Mouse (Mus musculus) monocyte, adult 5-6 weeks (primary cell): ENCODE data around the gene Cited4. TPM values are rescaled to one million over a fixed set of nuclear protein-coding genes. Genes with fewer than 3 reads are reported as not detected.

ENCODE experiments used
- ATAC-seq: fragments of 153-309, 156-312 bp; replicated peaks from 2 replicates; pipeline ENCODE4 v1.8.0; 2017; ENCODE audit warnings: mild to moderate bottlenecking; ENCODE audit not compliant: low TSS enrichment, insufficient number of reproducible peaks, severe bottlenecking, poor library complexity, low FRiP score
- total RNA-seq: library from RNA; stranded (forward); fragments of 200-1000, 200-491, 200-594 nt; gene quantifications from 3 replicates; pipeline ENCODE4 v1.2.3, GENCODE M21; 2017

The Cited4 gene
- 2.3 to 15.8 TPM (median 14.1 TPM) in 3 replicates for total RNA-seq

DNA sequence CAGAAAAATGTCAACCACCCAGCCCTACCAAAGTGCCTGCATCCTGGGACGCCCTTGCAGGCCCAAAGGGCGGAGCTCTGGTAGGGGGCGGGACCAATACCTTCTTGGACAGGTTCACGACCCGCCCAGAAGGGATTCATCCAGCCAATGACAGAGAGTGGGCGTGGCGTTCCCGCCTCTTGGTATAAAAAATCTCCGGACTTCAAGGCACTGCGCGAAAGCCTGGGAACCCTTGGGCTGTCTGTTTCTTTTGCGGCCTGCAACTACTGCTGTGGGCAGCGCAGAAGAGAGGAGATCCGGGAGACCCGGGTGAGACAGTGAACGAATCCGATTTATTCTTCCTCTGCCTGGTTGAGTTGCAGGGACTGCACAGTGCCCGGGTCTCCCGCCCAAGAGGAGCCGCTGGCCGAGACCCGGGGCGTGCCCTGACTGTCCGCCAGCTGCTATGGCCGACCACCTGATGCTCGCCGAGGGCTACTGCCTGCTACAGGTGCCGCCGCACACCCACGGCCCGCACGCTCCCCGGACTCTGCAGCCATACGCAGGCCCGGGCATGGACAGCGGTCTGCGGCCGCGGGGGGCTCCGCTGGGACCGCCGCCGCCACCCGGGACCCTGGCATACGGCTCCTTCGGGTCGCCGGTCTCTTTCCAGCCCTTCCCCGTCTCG, at the start of gene Cited4:
Cited4 (plus strand) TSS at position 215 of the 667 bp plus-strand sequence.
- ATAC-seq, result peak; percentile 86

GRCm38 (mm10) chr4:120627728-120628127, 38.6 kb upstream of the Cited4 start:
- ATAC-seq, result no peak

GRCm38 (mm10) chr4:120630218-120630931, 36.0 kb upstream of the Cited4 start:
- ATAC-seq, result no peak

- no peak for ATAC-seq
Measured at GRCm38 (mm10) chr4:120631828-120632227, 34.5 kb upstream of the Cited4 start.

DNA sequence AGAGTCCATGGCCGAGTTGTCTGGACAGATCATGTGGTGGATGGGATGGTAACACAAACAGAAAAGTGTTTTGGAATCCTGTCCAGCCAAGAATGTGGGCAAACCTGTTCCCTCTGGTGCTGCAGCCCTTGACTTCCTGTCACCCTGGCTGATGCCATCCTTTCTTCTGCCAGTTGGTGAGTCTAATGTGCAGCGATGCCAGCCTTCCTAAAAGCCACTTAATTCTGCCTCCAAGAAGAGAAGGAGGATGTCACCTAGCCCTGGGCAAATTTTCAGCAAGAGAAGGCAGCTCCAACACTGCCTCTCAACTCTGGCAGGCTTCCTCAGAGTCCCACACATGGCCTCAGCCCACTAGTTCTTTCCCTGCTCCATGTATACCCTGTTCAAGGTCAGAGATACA, 31.0 kb upstream of the Cited4 start:
- no peak for ATAC-seq

GRCm38 (mm10) chr4:120641946-120642345, 24.4 kb upstream of the Cited4 start:
- ATAC-seq, result no peak

DNA sequence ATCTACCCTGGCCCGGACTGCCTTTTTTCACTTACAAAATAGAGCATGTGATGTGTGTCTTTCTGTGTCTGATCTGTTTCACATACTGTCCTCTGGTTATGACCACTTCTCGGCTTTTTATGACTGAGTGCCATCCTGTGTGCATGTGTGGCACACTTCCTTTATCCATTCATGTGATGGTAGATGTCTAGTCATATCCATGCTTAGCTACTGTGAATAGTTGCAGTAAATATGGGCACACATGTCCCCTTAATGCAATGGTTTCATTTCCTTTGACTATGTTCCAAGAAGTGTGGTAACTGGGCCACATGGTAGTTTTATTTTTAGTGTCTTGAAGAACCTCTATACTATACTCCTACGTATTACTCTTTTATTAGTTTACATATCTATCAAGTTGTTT, 22.5 kb upstream of the Cited4 start:
- no peak for ATAC-seq

GRCm38 (mm10) chr4:120649369-120650207, 16.8 kb upstream of the Cited4 start:
- no peak for ATAC-seq

DNA sequence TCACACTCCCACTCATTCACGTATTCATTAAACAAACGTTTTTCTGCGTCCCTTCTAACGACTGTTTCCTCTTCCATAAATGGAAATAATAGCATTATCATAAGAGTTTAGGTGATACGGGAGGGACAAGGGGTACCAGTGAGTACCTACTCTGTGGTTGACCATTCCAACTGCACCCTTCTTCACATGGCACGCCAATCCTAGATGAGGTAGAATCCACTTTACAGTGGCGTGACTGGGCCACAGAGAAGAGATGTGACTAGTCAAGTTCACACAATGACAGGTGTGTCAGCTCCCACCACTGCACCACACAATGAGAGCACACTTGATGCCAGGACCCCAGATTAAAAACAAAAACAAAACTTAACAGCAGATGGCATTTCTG, 16.2 kb upstream of the Cited4 start:
- no peak for ATAC-seq

GRCm38 (mm10) chr4:120655898-120656297, 10.5 kb upstream of the Cited4 start:
- no peak for ATAC-seq

DNA sequence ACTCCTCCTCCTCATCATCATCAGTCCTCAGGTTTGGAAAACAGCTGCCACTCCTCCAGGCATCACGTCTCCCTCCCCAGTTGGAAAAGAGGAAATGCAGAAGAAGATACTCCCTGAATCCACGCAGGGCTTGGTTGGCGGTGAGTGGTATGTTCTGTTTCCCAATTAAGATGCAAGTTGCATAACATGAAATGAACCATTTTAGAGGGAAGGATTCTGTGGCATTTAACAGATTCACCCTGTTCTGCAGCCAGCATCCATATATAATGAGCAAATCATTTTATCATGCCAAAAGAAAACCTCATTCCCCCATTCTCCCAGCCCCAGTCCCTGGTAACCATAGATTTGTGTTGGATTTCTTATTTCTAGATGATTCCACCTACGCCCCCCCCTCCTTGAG, 5.9 kb upstream of the Cited4 start:
- no peak for ATAC-seq

DNA sequence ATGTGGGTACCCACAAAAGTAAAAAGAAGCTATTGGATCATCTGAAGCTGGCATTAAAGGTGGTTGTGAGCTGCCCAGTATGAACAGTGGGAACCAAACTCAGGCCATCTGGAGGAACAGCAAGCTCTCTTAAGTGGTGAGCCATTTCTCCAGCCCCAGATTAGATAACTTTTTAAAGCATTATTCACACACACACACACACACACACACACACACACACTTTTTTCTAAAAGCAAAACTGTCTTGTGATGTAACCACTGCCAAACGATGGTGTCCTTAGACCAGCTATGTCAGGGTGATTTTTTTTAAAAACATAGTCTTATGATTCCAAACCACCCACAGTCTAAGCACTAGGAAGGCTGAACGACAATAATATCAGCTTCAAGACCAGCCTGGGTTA, 1.8 kb upstream of the Cited4 start:
- no peak for ATAC-seq

- no peak for ATAC-seq
Measured at GRCm38 (mm10) chr4:120665144-120665700, 1.1 kb upstream of the Cited4 start.

DNA sequence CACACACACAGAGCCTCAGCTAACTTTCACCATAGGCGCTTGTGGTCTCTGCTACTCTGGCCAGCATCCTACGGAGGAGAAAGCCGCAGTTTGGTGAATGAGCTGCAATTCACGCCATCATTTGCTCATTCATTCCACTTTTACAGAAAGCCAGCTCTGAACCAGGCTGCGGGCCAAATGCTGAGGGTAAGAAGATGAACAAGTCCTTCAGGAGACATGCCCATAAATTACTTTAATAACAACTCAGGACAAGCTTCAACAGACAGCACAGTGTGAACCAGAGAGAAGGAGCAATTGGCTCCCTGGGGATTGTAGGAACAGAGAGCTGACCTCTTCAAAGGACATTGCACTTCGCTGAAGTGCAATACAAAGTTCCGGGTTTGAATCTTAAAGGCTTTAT, 590 bp upstream of the Cited4 start:
- no peak for ATAC-seq

GRCm38 (mm10) chr4:120667045-120667501, 701 bp downstream of the Cited4 start:
- 0 out of 2 replicates have a peak, but pooled peaks have one; percentile 1 for ATAC-seq

DNA sequence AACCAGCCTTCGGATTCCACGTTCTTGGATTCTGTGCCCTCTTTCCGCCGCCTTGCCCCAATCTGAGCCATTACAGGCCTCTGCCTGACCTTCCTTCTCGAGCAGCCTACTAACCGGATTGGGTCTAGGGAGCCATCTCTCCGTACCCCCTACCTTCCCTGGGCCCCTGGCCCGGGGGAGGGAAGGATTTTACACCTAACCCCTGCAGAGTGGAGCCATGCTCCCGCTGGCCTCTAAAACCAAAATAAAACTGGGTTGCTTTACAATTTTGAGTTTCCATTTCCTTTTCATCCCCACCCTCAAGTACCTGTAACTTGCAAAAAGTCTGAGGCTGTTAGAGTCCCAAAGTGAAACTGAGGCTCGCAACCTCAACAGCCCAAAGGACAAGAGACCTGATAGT, 1.2 kb downstream of the Cited4 start:
- 0 out of 2 replicates have a peak, but pooled peaks have one; percentile 7 for ATAC-seq

GRCm38 (mm10) chr4:120668551-120668950, 2.2 kb downstream of the Cited4 start:
- no peak for ATAC-seq

DNA sequence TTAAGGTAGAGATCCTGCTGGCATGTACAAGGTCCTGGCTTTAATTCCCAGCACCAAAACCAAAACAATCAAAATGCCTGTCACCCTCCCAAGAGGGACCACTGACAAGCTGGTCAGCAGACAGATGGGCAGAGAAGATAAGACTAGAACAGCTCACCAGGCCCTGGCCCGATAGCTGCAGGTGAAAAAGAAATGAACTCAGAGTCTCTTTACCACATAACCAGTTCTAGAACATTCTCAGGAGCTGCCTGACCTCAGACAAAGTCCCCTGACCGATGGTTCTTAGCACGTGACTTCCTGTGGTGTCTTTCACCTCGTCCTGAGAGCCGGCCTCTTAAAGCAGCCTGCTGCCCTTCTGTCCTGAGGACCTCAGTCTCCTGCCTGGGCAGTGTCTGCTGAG, 3.2 kb downstream of the Cited4 start:
- no peak for ATAC-seq

DNA sequence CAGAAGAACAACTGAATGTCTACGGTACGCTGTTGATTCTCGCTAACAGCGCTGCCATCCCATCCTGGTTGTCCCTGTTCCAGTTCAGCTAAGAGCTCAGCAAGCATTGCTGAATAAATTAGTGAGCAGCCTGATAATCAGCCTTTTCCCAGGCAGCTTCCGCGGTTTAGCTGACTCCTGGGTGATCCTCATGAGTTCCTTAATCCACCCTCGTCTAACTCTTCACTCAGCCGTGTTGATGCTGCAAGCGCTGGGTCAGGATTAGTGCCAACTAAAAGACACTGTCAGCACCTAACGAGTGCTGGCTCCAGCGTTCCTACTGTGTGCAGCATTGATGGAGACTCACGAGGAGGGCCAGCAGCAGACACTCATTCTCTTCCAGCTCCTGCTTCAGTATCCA, 4.7 kb downstream of the Cited4 start:
- ATAC-seq, result no peak
